Mouse (Mus musculus): ENCODE results near the gene Btg3. TPM values are rescaled to one million over a fixed set of nuclear protein-coding genes. Genes with fewer than 3 reads are reported as not detected.

Btg3 gene
- polyA plus RNA-seq, 2 experiments from 2014 or later: 5.4 to 6.5 TPM

DNA sequence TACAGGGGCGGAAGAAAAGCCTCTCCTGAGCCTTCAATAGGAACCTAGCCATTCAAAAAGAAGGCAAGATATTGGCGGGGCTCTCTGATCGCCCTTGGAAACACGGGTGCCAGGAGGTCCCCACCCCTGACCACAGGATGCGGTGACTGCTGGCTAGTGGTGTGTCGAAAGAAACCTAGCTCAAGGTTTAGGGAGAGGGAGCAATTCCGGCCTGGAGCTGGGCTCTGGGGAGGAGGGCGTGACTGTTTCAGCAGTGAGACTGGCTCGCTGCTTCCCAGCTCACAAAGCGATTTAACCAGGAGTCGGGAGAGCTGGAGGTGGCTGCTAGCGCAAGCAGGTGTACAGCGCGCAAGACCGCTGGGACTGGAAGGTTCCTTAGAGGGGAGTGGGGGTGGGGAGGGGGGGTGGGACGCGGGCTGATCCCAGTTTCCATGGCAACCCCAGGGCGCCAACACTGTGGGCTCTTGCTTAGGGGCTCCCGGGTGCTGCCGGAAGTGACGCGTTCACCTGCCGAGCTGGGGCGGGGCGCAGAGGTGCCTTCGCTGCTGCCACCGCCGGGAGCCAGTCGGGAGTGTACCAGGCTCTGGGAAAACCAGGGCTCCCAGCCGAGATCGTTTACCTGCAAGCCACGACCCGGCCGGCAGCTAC is 75.7 kb downstream of the Btg3 start, which contains the start of gene Cxadr:
Gene Cxadr (plus strand): TSS at position 307 of the 648 bp plus-strand sequence.
- ATAC-seq: peak; percentile 67

GRCm38 (mm10) chr16:78296114-78296513 is 80.9 kb downstream of the Btg3 start:
- no peak for ATAC-seq

GRCm38 (mm10) chr16:78295601-78296000 is 81.4 kb downstream of the Btg3 start:
- ATAC-seq: no peak

GRCm38 (mm10) chr16:78294606-78295275 is 82.3 kb downstream of the Btg3 start:
- no peak for ATAC-seq

DNA sequence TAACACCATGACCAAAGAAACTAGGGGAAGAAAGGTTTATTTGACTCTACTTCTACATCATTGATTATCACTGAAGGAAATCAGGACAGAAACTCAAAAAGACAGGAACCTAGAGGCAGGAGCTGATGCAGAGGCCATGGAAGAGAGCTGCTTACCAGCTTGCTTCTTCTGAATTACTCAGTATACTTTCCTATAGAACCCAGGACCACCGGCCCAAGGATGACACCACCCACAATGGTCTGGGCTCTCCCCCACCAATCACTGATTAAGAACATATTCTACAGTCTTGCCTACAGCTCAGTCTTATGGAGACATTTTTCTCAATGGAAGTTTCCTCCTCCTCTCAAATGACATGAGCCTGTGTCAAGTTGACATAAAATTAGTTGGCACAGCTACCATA is 82.9 kb downstream of the Btg3 start:
- no peak for ATAC-seq

GRCm38 (mm10) chr16:78283231-78283630 is 93.8 kb downstream of the Btg3 start:
- no peak for ATAC-seq

Other genes with a start within 250 kb of the Btg3 start
- gene Cxadr, start 75.7 kb downstream of the Btg3 start, polyA plus RNA-seq (2017; shearing (Covaris generic)): under 1 TPM; 0.27 to 0.53 TPM
- gene D16Ertd472e, start 199.5 kb upstream of the Btg3 start, polyA plus RNA-seq (2017; shearing (Covaris generic)): 10 to 100 TPM; 52.1 to 55.1 TPM

All from activated CD4-positive, CD25-positive, alpha-beta regulatory T cell, adult 4 months (primary cell).